ENCODE assay signal across 31 mouse cellular contexts in genomic region chr8:70445988-70446387, GRCm38 (mm10). TPM values are rescaled to one million over a fixed set of nuclear protein-coding genes. Genes with fewer than 3 reads are reported as not detected.
"Had no signal": no experiment of that assay in that cellular context is flagged by ENCODE, and none has a peak within 500 bp of the region (broad histone marks: within the 10 kb centered on the region; RNA-seq: fewer than 3 reads in every experiment).

No protein-coding gene starts in this region.

- H3K4me2 ChIP-seq: heart, embryonic 11.5 days; heart, embryonic 12.5 days; heart, embryonic 13.5 days; heart, embryonic 15.5 days; hindbrain, embryonic 12.5 days; hindbrain, embryonic 13.5 days; hindbrain, embryonic 14.5 days; hindbrain, embryonic 15.5 days; intestine, embryonic 15.5 days; kidney, embryonic 15.5 days had no signal

- H3K27me3 ChIP-seq: heart, embryonic 15.5 days; hindbrain, embryonic 15.5 days; intestine, embryonic 15.5 days had no signal

- DNase-seq: heart, postnatal 10 days; heart, postnatal 14 days; heart, postnatal 36 days; heart, postnatal 4 days; kidney, adult 11 months; kidney, adult 18-20 months; kidney, adult 2 months; kidney, adult 8-10 months; kidney, adult 9 months; kidney, postnatal 14 days; kidney, postnatal 25 days; kidney, postnatal 36 days; kidney, postnatal 4 days; layer of hippocampus, adult 9-11 months; layer of hippocampus, postnatal 36 days had no signal

- H3K36me3 ChIP-seq: heart, embryonic 15.5 days; intestine, embryonic 15.5 days had no signal

- H3K4me3 ChIP-seq: heart, embryonic 10.5 days; heart, embryonic 12.5 days; heart, embryonic 13.5 days; heart, embryonic 15.5 days; hindbrain, embryonic 10.5 days; hindbrain, embryonic 12.5 days; hindbrain, embryonic 13.5 days; hindbrain, embryonic 15.5 days; intestine, embryonic 15.5 days; kidney, embryonic 15.5 days; layer of hippocampus, adult 2 months; left cerebral cortex, adult 2 months had no signal

RNA-seq across cellular contexts. Expression of gene Tmem59l, which starts 41.2 kb away (rescaled TPM):
- polyA plus RNA-seq: heart, postnatal 0 days had no signal

RNA-seq across cellular contexts. Expression of gene Crlf1, which starts 47.0 kb away (rescaled TPM):
- polyA plus RNA-seq: inflammation-experienced regulatory T-cells, adult 6 months had no signal
